Mouse (Mus musculus): ENCODE measurements around the gene Rpl36al.
A peak's percentile ranks its signal among the peaks of the same experiment; 100 is the strongest.
"Not testable (repeated sequence)": the region's sequence is repeated elsewhere in the genome, so short reads cannot be mapped to it uniquely, and the experiment has no call there.

Gene Rpl36al

GRCm38 (mm10) chr12:69192637-69193036 is 8.8 kb upstream of the Rpl36al start:
- DNase-seq (ENCODE audit: low spot score), result no peak

- DNase-seq (ENCODE audit: low spot score), result no peak
Observed at GRCm38 (mm10) chr12:69191396-69191795, 7.5 kb upstream of the Rpl36al start.

GRCm38 (mm10) chr12:69190522-69190921 is 6.6 kb upstream of the Rpl36al start:
- DNase-seq (ENCODE audit: low spot score), result no peak

- no peak for DNase-seq (ENCODE audit: low spot score)
Observed at GRCm38 (mm10) chr12:69190074-69190473, 6.2 kb upstream of the Rpl36al start.

- DNase-seq (ENCODE audit: low spot score), result no peak
Observed at GRCm38 (mm10) chr12:69186811-69187471, 3.1 kb upstream of the Rpl36al start.

- no peak for DNase-seq (ENCODE audit: low spot score)
Observed at GRCm38 (mm10) chr12:69185371-69185770, 1.5 kb upstream of the Rpl36al start.

- peak; percentile 30 for DNase-seq (ENCODE audit: low spot score)
Observed at GRCm38 (mm10) chr12:69184342-69185295, 736 bp upstream of the Rpl36al start.

- no peak for DNase-seq (ENCODE audit: low spot score)
Observed at GRCm38 (mm10) chr12:69181800-69182199, 2.1 kb downstream of the Rpl36al start.

- no peak for DNase-seq (ENCODE audit: low spot score)
Observed at GRCm38 (mm10) chr12:69179371-69179770, 4.5 kb downstream of the Rpl36al start.

- no peak for DNase-seq (ENCODE audit: low spot score)
Observed at GRCm38 (mm10) chr12:69177526-69177925, 6.4 kb downstream of the Rpl36al start.

GRCm38 (mm10) chr12:69175975-69176374 is 7.9 kb downstream of the Rpl36al start:
- DNase-seq (ENCODE audit: low spot score), result no peak

GRCm38 (mm10) chr12:69171307-69171706 is 12.6 kb downstream of the Rpl36al start:
- DNase-seq (ENCODE audit: low spot score), result no peak

GRCm38 (mm10) chr12:69168461-69169106 is 15.3 kb downstream of the Rpl36al start, which contains the start of gene Lrr1:
Gene Lrr1 (plus strand): TSS chr12:69168814.
- peak; percentile 84 for DNase-seq (ENCODE audit: low spot score)

- DNase-seq (ENCODE audit: low spot score), result no peak
Observed at GRCm38 (mm10) chr12:69167656-69168460, 16.0 kb downstream of the Rpl36al start.

GRCm38 (mm10) chr12:69166861-69167581 is 16.9 kb downstream of the Rpl36al start:
- DNase-seq (ENCODE audit: low spot score), result not testable (repeated sequence)

- no peak for DNase-seq (ENCODE audit: low spot score)
Observed at GRCm38 (mm10) chr12:69164904-69165303, 19.0 kb downstream of the Rpl36al start.

- DNase-seq (ENCODE audit: low spot score), result not testable (repeated sequence)
Observed at GRCm38 (mm10) chr12:69163586-69163985, 20.3 kb downstream of the Rpl36al start.

- DNase-seq (ENCODE audit: low spot score), result not testable (repeated sequence)
Observed at GRCm38 (mm10) chr12:69160677-69161076, 23.2 kb downstream of the Rpl36al start.

- peak; percentile 18 for DNase-seq (ENCODE audit: low spot score)
Observed at GRCm38 (mm10) chr12:69159578-69159940, 24.3 kb downstream of the Rpl36al start.

- DNase-seq (ENCODE audit: low spot score), result peak; percentile 98
Observed at GRCm38 (mm10) chr12:69158765-69159577, 24.9 kb downstream of the Rpl36al start, which contains the start of gene Rps29. Gene Rps29 (minus strand): TSS chr12:69159186.

Data from left cerebral cortex, adult 11 months (tissue).